Mouse (Mus musculus): Measurements from ENCODE around the gene Efhc1. TPM values are rescaled to one million over a fixed set of nuclear protein-coding genes. Genes with fewer than 3 reads are reported as not detected.

The Efhc1 gene
- polyA plus RNA-seq, 1 experiment from 2014 or later: 1.2 TPM

DNA sequence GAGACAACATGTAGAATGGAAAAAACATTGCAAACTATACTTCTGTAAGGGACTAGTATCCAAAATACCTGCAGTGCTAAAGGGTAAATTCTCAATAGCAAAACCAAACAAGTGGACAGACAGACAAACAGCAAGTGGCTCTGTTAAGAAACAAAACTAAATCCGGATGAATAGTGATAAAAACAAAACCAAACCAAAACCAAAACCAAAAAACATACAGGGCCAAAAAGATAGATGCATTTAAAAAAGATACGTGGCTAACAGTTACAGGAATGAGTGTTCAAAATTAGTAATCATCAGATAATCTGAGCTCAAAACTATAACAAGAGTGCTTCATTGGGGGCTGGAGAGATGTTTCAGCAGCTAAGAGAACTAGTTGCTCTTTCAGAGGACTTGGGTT, 18.2 kb downstream of the Efhc1 start:
- WGBS: 78% methylated on average over 2 of the region's 2 CpGs
- ATAC-seq (ENCODE audit: insufficient number of reproducible peaks, low FRiP score, low TSS enrichment, low read depth): no peak
- H3K36me3 ChIP-seq (ENCODE audit: control insufficient read depth, insufficient read depth, low read length): no peaks in the 10 kb centered on the region

DNA sequence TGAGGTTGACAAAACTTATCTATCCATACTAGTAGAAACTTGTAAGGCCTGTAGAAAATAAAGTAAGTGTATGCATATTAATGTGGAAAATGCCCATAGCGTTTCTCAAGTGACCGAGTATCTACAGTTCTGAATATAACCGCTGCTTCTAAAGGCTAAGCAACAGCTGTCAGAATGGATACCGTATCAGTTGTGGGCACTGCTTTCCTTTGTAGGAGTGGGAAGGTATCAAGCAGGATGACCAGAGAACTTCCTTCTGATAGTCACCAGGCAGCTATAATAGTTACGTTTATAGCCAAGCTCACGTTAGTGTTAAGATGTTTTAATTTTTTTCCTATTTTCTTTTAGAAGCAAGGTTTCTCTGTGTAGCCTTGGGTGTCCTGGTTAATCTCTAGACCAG, 22.0 kb downstream of the Efhc1 start:
- Histone ChIP-seq H3K27ac (replicated peaks; ENCODE audit: low read depth, low read length) (no peak overlapping the region), H3K36me3 (ENCODE audit: control insufficient read depth, insufficient read depth, low read length) (no peaks in the 10 kb centered on the region), H3K4me3 (ENCODE audit: low read depth, low read length) (no peak overlapping the region), H3K27me3 (ENCODE audit: control insufficient read depth, insufficient read depth, low read length) (no peaks in the 10 kb centered on the region), H3K9me3 (ENCODE audit: control insufficient read depth, low read length) (no peaks in the 10 kb centered on the region), H3K9ac (ENCODE audit: low read length) (no peak overlapping the region), H3K4me1 (ENCODE audit: control insufficient read depth, insufficient read depth, low read length) (no peaks in the 10 kb centered on the region), H3K4me2 (ENCODE audit: low read depth, severe bottlenecking) (no peak overlapping the region)
- 95% methylated on average over 6 of the region's 6 CpGs for WGBS
- ATAC-seq (ENCODE audit: insufficient number of reproducible peaks, low FRiP score, low TSS enrichment, low read depth) (no peak), DNase-seq (ENCODE audit: low spot score) (no peak)

More for the DNA sequence above, 18.2 kb downstream of the Efhc1 start:
- Histone ChIP-seq H3K4me2 (ENCODE audit: low read depth, severe bottlenecking) (no peak overlapping the region), H3K4me1 (ENCODE audit: control insufficient read depth, insufficient read depth, low read length) (no peaks in the 10 kb centered on the region), H3K4me3 (ENCODE audit: low read depth, low read length) (no peak overlapping the region), H3K9ac (ENCODE audit: low read length) (no peak overlapping the region), H3K9me3 (ENCODE audit: control insufficient read depth, low read length) (no peaks in the 10 kb centered on the region), H3K27me3 (ENCODE audit: control insufficient read depth, insufficient read depth, low read length) (no peaks in the 10 kb centered on the region), H3K27ac (replicated peaks; ENCODE audit: low read depth, low read length) (no peak overlapping the region)
- DNase-seq (ENCODE audit: low spot score): no peak

DNA sequence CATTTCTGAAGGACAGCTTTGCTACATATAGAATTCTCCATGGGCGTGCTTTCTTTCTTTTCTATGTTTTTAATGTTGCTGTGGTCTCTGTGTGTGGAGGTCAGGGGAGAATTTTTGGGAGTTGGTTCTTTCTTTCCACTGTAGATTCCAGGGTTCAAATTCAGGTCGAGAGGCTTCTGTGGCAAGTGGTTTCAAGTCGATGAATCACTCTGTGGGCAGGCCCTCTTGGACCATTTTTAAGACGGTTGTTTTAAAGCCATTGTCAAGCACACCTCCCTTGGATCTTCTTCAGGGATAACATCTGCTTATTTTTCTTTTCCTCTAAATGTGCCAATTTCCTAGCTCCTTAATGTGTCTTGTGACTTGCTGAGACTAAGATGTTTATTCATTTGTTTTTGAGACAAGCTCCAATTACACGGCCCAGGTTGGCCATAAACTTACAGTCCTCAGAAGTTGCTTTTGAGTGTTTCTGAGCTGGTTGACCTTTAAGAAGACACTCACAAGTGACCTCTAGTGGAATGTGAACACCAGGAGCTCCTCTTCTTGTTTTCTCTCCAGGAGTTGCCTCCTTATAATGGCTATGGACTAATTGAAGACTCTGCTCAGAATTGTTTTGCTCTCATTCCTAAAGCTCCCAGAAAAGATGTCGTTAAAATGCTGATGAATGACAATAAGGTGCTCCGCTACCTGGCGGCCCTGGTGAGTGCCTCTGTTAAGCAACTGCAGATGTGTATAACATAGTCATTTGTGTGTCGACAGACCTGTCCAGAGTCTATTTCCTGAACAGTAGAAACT, 23.1 kb downstream of the Efhc1 start:
- H3K9ac ChIP-seq (ENCODE audit: low read length): no peak overlapping the region
- WGBS: 70% methylated on average over 9 of the region's 9 CpGs
- no peak for ATAC-seq (ENCODE audit: insufficient number of reproducible peaks, low FRiP score, low TSS enrichment, low read depth)

GRCm38 (mm10) chr1:20980553-20980952, 29.1 kb downstream of the Efhc1 start:
- Histone ChIP-seq H3K27ac (replicated peaks; ENCODE audit: low read depth, low read length) (no peak overlapping the region), H3K4me1 (ENCODE audit: control insufficient read depth, insufficient read depth, low read length) (no peaks in the 10 kb centered on the region), H3K9me3 (ENCODE audit: control insufficient read depth, low read length) (no peaks in the 10 kb centered on the region), H3K4me3 (ENCODE audit: low read depth, low read length) (no peak overlapping the region), H3K9ac (ENCODE audit: low read length) (no peak overlapping the region), H3K36me3 (ENCODE audit: control insufficient read depth, insufficient read depth, low read length) (no peaks in the 10 kb centered on the region), H3K4me2 (ENCODE audit: low read depth, severe bottlenecking) (no peak overlapping the region), H3K27me3 (ENCODE audit: control insufficient read depth, insufficient read depth, low read length) (no peaks in the 10 kb centered on the region)
- 64% methylated on average over 1 of the region's 1 CpGs for WGBS
- no peak for ATAC-seq (ENCODE audit: insufficient number of reproducible peaks, low FRiP score, low TSS enrichment, low read depth)
- DNase-seq (ENCODE audit: low spot score): no peak

More for the DNA sequence above, 23.1 kb downstream of the Efhc1 start:
- Histone ChIP-seq H3K4me1 (ENCODE audit: control insufficient read depth, insufficient read depth, low read length) (no peaks in the 10 kb centered on the region), H3K4me3 (ENCODE audit: low read depth, low read length) (no peak overlapping the region), H3K36me3 (ENCODE audit: control insufficient read depth, insufficient read depth, low read length) (no peaks in the 10 kb centered on the region), H3K27me3 (ENCODE audit: control insufficient read depth, insufficient read depth, low read length) (no peaks in the 10 kb centered on the region), H3K4me2 (ENCODE audit: low read depth, severe bottlenecking) (no peak overlapping the region), H3K9me3 (ENCODE audit: control insufficient read depth, low read length) (no peaks in the 10 kb centered on the region), H3K27ac (replicated peaks; ENCODE audit: low read depth, low read length) (no peak overlapping the region)
- no peak for DNase-seq (ENCODE audit: low spot score)

DNA sequence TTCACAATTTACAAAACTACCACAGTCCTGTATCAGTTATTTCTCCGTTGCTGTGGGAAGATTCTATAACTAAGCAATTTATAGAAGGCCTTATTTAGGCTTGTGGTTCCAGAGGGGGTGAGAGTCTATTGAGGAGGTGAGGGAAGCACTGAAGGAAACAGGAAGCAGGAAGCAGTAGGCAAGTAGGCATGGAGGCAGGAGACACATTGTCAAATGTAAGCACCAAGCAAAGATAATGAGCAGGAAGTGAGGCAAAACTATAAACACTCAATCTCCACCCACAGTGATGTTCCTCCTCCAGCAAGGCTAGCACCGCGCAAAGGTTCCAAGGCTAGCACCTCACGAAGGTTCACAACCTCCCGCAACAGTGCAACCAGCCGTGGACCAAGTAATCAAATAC, 30.3 kb downstream of the Efhc1 start:
- H3K4me3 ChIP-seq (ENCODE audit: low read depth, low read length): no peak overlapping the region
- 96% methylated on average over 6 of the region's 6 CpGs for WGBS
- DNase-seq (ENCODE audit: low spot score) (no peak), ATAC-seq (ENCODE audit: insufficient number of reproducible peaks, low FRiP score, low TSS enrichment, low read depth) (no peak)
- H3K4me1 ChIP-seq (ENCODE audit: control insufficient read depth, insufficient read depth, low read length): no peaks in the 10 kb centered on the region
- no peak overlapping the region for H3K27ac ChIP-seq (replicated peaks; ENCODE audit: low read depth, low read length)
- H3K9ac ChIP-seq (ENCODE audit: low read length): no peak overlapping the region
- H3K4me2 ChIP-seq (ENCODE audit: low read depth, severe bottlenecking): no peak overlapping the region
- H3K36me3 ChIP-seq (ENCODE audit: control insufficient read depth, insufficient read depth, low read length): no peaks in the 10 kb centered on the region
- H3K27me3 ChIP-seq (ENCODE audit: control insufficient read depth, insufficient read depth, low read length): no peaks in the 10 kb centered on the region
- H3K9me3 ChIP-seq (ENCODE audit: control insufficient read depth, low read length): no peaks in the 10 kb centered on the region

GRCm38 (mm10) chr1:20984103-20984502, 32.7 kb downstream of the Efhc1 start:
- DNase-seq (ENCODE audit: low spot score) (no peak), ATAC-seq (ENCODE audit: insufficient number of reproducible peaks, low FRiP score, low TSS enrichment, low read depth) (no peak)
- Histone ChIP-seq H3K9me3 (ENCODE audit: control insufficient read depth, low read length) (no peaks in the 10 kb centered on the region), H3K4me2 (ENCODE audit: low read depth, severe bottlenecking) (no peak overlapping the region), H3K27ac (replicated peaks; ENCODE audit: low read depth, low read length) (no peak overlapping the region), H3K36me3 (ENCODE audit: control insufficient read depth, insufficient read depth, low read length) (no peaks in the 10 kb centered on the region), H3K9ac (ENCODE audit: low read length) (no peak overlapping the region), H3K4me3 (ENCODE audit: low read depth, low read length) (no peak overlapping the region), H3K27me3 (ENCODE audit: control insufficient read depth, insufficient read depth, low read length) (no peaks in the 10 kb centered on the region), H3K4me1 (ENCODE audit: control insufficient read depth, insufficient read depth, low read length) (no peaks in the 10 kb centered on the region)
- WGBS: 82% methylated on average over 2 of the region's 2 CpGs

DNA sequence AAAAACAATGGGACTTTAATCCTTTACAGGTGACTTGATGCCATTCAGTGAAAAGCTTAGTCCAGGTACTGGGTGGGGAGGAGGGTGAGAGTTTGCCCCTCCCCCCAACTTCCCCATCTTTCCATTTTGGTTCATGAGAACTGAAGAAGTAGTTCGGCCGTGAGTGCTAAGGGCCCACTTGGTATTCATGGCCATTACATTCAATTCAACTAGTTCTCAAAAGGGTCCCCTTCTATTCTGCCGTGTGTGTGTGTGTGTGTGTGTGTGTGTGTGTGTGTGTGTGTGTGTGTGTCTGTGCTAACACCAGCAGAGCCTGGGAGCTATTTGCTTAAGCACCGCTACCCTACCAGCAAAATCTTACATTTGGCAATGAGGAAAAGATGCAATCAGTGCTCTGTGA, 33.2 kb downstream of the Efhc1 start:
- 81% methylated on average over 4 of the region's 4 CpGs for WGBS
- H3K9me3 ChIP-seq (ENCODE audit: control insufficient read depth, low read length): no peaks in the 10 kb centered on the region
- H3K9ac ChIP-seq (ENCODE audit: low read length): no peak overlapping the region
- no peaks in the 10 kb centered on the region for H3K27me3 ChIP-seq (ENCODE audit: control insufficient read depth, insufficient read depth, low read length)
- H3K4me2 ChIP-seq (ENCODE audit: low read depth, severe bottlenecking): no peak overlapping the region
- no peak for DNase-seq (ENCODE audit: low spot score)
- no peaks in the 10 kb centered on the region for H3K36me3 ChIP-seq (ENCODE audit: control insufficient read depth, insufficient read depth, low read length)
- ATAC-seq (ENCODE audit: insufficient number of reproducible peaks, low FRiP score, low TSS enrichment, low read depth): no peak
- no peak overlapping the region for H3K4me3 ChIP-seq (ENCODE audit: low read depth, low read length)
- H3K27ac ChIP-seq (replicated peaks; ENCODE audit: low read depth, low read length): no peak overlapping the region
- H3K4me1 ChIP-seq (ENCODE audit: control insufficient read depth, insufficient read depth, low read length): no peaks in the 10 kb centered on the region

GRCm38 (mm10) chr1:20986378-20987056, 35.1 kb downstream of the Efhc1 start:
- H3K9ac ChIP-seq (ENCODE audit: low read length): no peak overlapping the region
- H3K4me2 ChIP-seq (ENCODE audit: low read depth, severe bottlenecking): no peak overlapping the region
- WGBS: 74% methylated on average over 10 of the region's 10 CpGs
- no peaks in the 10 kb centered on the region for H3K9me3 ChIP-seq (ENCODE audit: control insufficient read depth, low read length)
- no peaks in the 10 kb centered on the region for H3K4me1 ChIP-seq (ENCODE audit: control insufficient read depth, insufficient read depth, low read length)
- H3K27me3 ChIP-seq (ENCODE audit: control insufficient read depth, insufficient read depth, low read length): no peaks in the 10 kb centered on the region
- H3K36me3 ChIP-seq (ENCODE audit: control insufficient read depth, insufficient read depth, low read length): no peaks in the 10 kb centered on the region
- ATAC-seq (ENCODE audit: insufficient number of reproducible peaks, low FRiP score, low TSS enrichment, low read depth) (no peak), DNase-seq (ENCODE audit: low spot score) (no peak)
- H3K27ac ChIP-seq (replicated peaks; ENCODE audit: low read depth, low read length): no peak overlapping the region
- no peak overlapping the region for H3K4me3 ChIP-seq (ENCODE audit: low read depth, low read length)

All from limb, embryonic 11.5 days (tissue).